Mouse (Mus musculus): ENCODE measurements around the gene Fnbp1l.

Gene Fnbp1l

GRCm38 (mm10) chr3:122490574-122490973 lies 128.9 kb downstream of the Fnbp1l start:
- DNase-seq = no peak

All from cerebellum, postnatal 10 days (tissue).